Mouse (Mus musculus): Measurements from ENCODE around the gene Vmn1r151. TPM values are rescaled to one million over a fixed set of nuclear protein-coding genes. Genes with fewer than 3 reads are reported as not detected.

Vmn1r151 gene
- polyA plus RNA-seq (2021; fragmentation: Nextera tagmentation) = not detected in 2 replicates
- long read RNA-seq, experiment 1 = 0 reads
- long read RNA-seq, experiment 2 = 0 reads

DNA sequence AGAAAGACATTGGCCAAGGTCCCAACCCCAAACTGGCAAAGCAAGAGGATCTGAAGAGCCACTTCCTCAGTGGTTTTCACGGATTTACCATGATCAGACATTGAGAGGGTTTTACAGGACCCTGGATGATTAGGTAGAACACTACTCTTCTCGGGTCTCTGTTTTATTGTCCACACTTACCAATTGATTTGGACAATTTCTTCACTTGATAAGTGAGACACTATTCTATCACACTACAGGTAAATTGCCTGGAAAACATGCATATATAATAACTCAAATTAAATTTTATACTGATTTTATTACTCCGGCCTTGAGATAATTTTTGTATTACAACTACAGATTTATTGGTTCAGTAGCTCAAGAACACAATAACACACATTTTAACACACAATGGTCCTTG lies at the start of gene Vmn1r151:
Gene Vmn1r151 (minus strand): TSS at position 101 of the 400 bp plus-strand sequence.

GRCm38 (mm10) chr7:22534787-22535186 lies 35.3 kb upstream of the Vmn1r151 start, which contains the start of gene Gm8677:
Gm8677 (minus strand) TSS chr7:22534887.

GRCm38 (mm10) chr7:22522667-22523066 lies 23.2 kb upstream of the Vmn1r151 start, which contains the start of gene Vmn1r152:
Vmn1r152 (plus strand) TSS chr7:22522967.

GRCm38 (mm10) chr7:22463975-22464374 lies 35.5 kb downstream of the Vmn1r151 start, which contains the start of gene Gm10665:
Gm10665 (minus strand) TSS chr7:22464075.

Other genes with a start within 250 kb of the Vmn1r151 start
- not detected in 2 replicates for gene Gm4187, start 170.0 kb downstream of the Vmn1r151 start, polyA plus RNA-seq (2021; fragmentation: Nextera tagmentation)
- not detected in 2 replicates for gene Gm8660, start 128.6 kb downstream of the Vmn1r151 start, polyA plus RNA-seq (2021; fragmentation: Nextera tagmentation)
- gene Vmn1r148, start 86.1 kb downstream of the Vmn1r151 start, polyA plus RNA-seq (2021; fragmentation: Nextera tagmentation) = not detected in 2 replicates
- gene Vmn1r149, start 61.4 kb downstream of the Vmn1r151 start, polyA plus RNA-seq (2021; fragmentation: Nextera tagmentation) = not detected in 2 replicates
- gene Gm10665, start 35.6 kb downstream of the Vmn1r151 start, polyA plus RNA-seq (2021; fragmentation: Nextera tagmentation) = not detected in 2 replicates
- gene Vmn1r152, start 23.3 kb upstream of the Vmn1r151 start, polyA plus RNA-seq (2021; fragmentation: Nextera tagmentation) = not detected in 2 replicates
- gene Gm8677, start 35.2 kb upstream of the Vmn1r151 start, polyA plus RNA-seq (2021; fragmentation: Nextera tagmentation) = not detected in 2 replicates
- gene Gm4201, start 65.7 kb upstream of the Vmn1r151 start, polyA plus RNA-seq (2021; fragmentation: Nextera tagmentation) = not detected in 2 replicates
- gene Gm4565, start 88.4 kb upstream of the Vmn1r151 start, polyA plus RNA-seq (2021; fragmentation: Nextera tagmentation) = not detected in 2 replicates
- not detected in 2 replicates for gene Vmn1r155, start 158.3 kb upstream of the Vmn1r151 start, polyA plus RNA-seq (2021; fragmentation: Nextera tagmentation)
- gene Gm8693, start 192.6 kb upstream of the Vmn1r151 start, polyA plus RNA-seq (2021; fragmentation: Nextera tagmentation) = not detected in 2 replicates
- not detected in 2 replicates for gene Gm4567, start 220.0 kb upstream of the Vmn1r151 start, polyA plus RNA-seq (2021; fragmentation: Nextera tagmentation)

Data from layer of hippocampus, adult 6 months (tissue).